Mouse (Mus musculus): ENCODE data around the gene Zfp750. TPM values are rescaled to one million over a fixed set of nuclear protein-coding genes. Genes with fewer than 3 reads are reported as not detected.

The Zfp750 gene
- total and polyA plus RNA-seq, 3 experiments, result 0.06 to 0.08 TPM; not detected in 1

DNA sequence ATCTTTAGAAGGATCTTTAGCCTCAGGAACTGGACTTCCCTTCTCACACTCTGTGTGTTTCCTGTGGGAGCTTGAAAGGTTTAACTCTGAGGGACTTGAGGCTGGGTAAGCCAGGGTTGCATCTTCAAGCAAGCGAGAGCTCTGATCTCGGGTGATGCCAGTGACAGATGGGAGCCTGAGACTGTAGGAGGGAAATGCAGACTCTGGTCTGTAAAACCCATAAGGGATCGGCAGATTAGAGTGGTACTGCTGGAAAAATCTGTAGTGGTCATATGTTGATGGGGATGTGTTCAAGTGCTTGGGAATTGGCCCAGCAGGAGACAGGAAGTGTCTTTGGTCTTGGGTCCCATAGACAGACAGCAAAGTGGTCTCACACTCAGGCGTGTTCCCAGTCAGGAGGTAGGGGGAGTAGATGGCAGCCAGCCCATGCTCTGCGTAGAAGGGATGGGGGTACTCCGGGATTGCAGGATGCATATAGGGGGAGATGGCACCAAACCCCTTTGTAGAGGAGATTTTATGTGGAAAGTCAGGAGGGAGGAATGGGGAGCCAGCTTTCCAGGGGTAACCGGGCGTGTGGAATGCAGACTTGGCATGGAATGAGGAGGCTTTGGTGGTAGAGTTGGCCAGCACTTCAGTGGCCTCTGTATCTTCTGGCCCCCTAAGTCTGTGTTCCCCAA lies 6.1 kb downstream of the Zfp750 start:
- Histone ChIP-seq H3K9ac (ENCODE audit: control insufficient read depth, low read depth, low read length, poor library complexity, severe bottlenecking) (no peak overlapping the region), H3K9me3 (replicated peaks; ENCODE audit: insufficient read depth, low read length) (no peaks in the 10 kb centered on the region), H3K27ac (ENCODE audit: control insufficient read depth, low read depth, low read length) (no peak overlapping the region), H3K79me2 (ENCODE audit: control insufficient read depth, insufficient read depth, low read length, poor library complexity) (no peaks in the 10 kb centered on the region), H3K4me1 (ENCODE audit: control insufficient read depth in 1 of 2, insufficient read depth in 2 of 2, low read length in 2 of 2) (no peaks in the 10 kb centered on the region), H3K4me3 (ENCODE audit: control insufficient read depth in 1 of 2, insufficient read depth in 1 of 2, low read depth in 2 of 2, low read length in 2 of 2) (no peak overlapping the region), H3K27me3 (ENCODE audit: control insufficient read depth in 1 of 2, insufficient read depth in 2 of 2, low read length in 2 of 2) (no peaks in the 10 kb centered on the region), H3K36me3 (ENCODE audit: control insufficient read depth in 1 of 2, insufficient read depth in 2 of 2, low read length in 2 of 2) (peaks cover 0 to 6% of the 10 kb centered on the region in 2 experiments; a peak in 2 of 4 replicates)
- DNase-seq (ENCODE audit: low read depth, low spot score), result no peak
- TF ChIP-seq ZNF384 (IDR thresholded peaks at IDR 0.05; ENCODE audit: low read depth, low read length), result no peak
- TF ChIP-seq GABPA (IDR thresholded peaks at IDR 0.05; ENCODE audit: low read depth, low read length), result no peak
- TF ChIP-seq EP300 (IDR thresholded peaks at IDR 0.05; ENCODE audit: low read depth in 1 of 2, low read length in 2 of 2), result no peak
- TF ChIP-seq NRF1 (IDR thresholded peaks at IDR 0.05; ENCODE audit: insufficient read depth, low read depth, low read length, poor library complexity, severe bottlenecking), result no peak
- no peak for TF ChIP-seq CHD2 (IDR thresholded peaks at IDR 0.05; ENCODE audit: low read length)
- TF ChIP-seq CTCF (IDR thresholded peaks at IDR 0.05 in 2 of 3, conservative IDR thresholded peaks at IDR 0.05 in 1 of 3; ENCODE audit: control insufficient read depth in 1 of 3, insufficient read depth in 1 of 3, low read depth in 2 of 3, low read length in 3 of 3, poor library complexity in 1 of 3, severe bottlenecking in 1 of 3), result no peak
- no peak for TF ChIP-seq ZKSCAN1 (IDR thresholded peaks at IDR 0.05; ENCODE audit: low read depth, low read length)
- no peak for TF ChIP-seq MAFK (IDR thresholded peaks at IDR 0.05; ENCODE audit: borderline replicate concordance, low read depth, low read length)
- no peak for TF ChIP-seq ZC3H11A (IDR thresholded peaks at IDR 0.05; ENCODE audit: low read depth, low read length)
- TF ChIP-seq KAT2A (conservative IDR thresholded peaks at IDR 0.05; ENCODE audit: low read depth, low read length), result no peak
- TF ChIP-seq HCFC1 (IDR thresholded peaks at IDR 0.05; ENCODE audit: low read depth, low read length), result no peak
- TF ChIP-seq TBP (IDR thresholded peaks at IDR 0.05; ENCODE audit: low read depth, low read length), result no peak
- TF ChIP-seq E2F4 (IDR thresholded peaks at IDR 0.05; ENCODE audit: borderline replicate concordance, low read depth, low read length), result no peak
- TF ChIP-seq POLR2AphosphoS5 (IDR thresholded peaks at IDR 0.05; ENCODE audit: borderline replicate concordance, low read depth, low read length), result no peak
- TF ChIP-seq MXI1 (IDR thresholded peaks at IDR 0.05; ENCODE audit: low read depth, low read length), result no peak
- TF ChIP-seq ZMIZ1 (IDR thresholded peaks at IDR 0.05; ENCODE audit: low read depth, low read length), result no peak
- TF ChIP-seq SMC3 (IDR thresholded peaks at IDR 0.05; ENCODE audit: low read depth, low read length), result no peak
- TF ChIP-seq JUND (IDR thresholded peaks at IDR 0.05; ENCODE audit: low read depth, low read length), result no peak
- no peak for TF ChIP-seq POLR2AphosphoS2 (IDR thresholded peaks at IDR 0.05; ENCODE audit: low read length)
- no peak for TF ChIP-seq SIN3A (IDR thresholded peaks at IDR 0.05; ENCODE audit: low read length)
